Mouse (Mus musculus) thymus, postnatal 4 days (tissue): ENCODE results near the gene Smpdl3b.

Source experiments
- DNase-seq: peaks from one replicate; pipeline ENCODE4 v3.0.0; 2021

The Smpdl3b gene

DNA sequence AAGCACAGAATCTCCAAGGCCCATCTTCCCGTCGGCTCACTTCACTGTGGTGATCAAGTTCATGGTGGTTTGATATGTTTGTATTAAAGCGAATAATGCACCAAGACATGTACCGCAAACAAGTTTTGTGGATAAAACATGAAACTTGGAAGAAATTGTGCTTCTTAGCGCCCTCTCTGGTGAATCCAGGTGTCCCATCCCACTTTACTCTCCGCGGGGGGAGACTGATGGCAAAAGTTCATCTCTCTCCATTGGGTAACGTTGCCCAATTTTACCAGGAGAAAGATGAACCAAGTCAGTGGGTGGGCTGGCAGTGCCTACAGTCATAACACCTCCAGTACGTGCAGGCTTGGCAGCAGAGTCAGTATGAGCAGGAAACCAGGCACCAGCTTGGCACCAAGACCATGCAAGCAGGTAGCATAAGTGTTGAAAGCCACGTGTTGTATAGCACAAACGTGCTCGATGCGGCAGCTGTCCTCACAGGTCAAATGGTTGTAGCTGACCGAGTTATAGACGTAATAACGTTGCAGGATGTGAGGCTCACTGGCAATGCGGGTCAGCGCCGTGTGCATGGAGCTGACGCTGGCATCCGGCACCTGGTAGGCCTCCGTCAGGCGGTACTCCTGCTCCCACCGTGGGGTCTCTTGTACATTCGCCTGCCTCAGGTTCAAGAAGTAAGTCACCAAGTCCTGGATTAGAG is 23.8 kb downstream of the Smpdl3b start:
- DNase-seq, result no peak

DNA sequence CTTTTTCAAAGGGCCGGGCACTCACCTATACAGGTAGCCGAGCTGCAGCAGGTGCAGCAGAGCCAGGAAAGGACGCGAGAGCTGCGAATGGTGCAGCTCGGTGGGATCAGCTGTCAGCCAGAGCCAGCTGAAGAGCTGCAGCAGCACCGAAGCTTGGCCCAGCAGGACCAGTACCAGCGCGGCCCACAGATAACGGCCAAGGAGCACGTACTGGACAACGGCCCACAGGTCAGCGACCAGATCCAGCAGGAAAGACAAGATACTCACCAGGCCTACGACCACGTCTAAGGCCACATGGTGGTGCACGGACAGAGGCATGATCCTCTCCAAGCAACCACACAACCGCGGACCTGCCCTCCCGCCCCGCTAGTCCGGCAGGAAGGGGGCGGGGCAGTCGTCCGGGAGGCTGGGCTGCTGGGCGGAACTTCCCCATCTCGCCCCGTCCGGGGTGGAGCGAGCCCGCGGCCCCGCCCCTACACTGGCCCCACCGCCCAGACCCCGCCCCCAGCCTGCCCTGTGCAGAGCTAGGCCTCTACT is 24.8 kb downstream of the Smpdl3b start, which contains the start of gene Xkr8:
Gene Xkr8 (minus strand): TSS at position 399 of the 537 bp plus-strand sequence.
- peak; percentile 92 for DNase-seq

DNA sequence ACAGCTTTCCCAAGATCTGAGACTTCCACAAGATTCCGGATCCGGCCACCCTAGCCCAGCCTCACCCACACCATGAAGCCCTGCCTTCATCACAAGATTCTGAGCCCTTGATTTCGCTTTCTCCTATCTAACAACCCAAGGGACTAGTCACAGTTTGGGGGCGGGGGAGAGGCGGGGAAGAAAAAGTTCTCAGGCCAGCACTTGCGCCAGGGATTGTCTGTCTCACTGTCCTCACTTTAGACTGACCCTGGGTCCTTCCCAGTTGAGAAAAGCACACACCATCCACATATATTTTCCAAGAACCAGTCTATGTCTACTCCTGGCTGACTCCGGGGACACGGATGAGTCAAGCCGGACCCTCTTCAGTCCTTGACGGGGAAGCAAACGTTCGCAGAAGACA is 25.4 kb downstream of the Smpdl3b start:
- DNase-seq, result no peak

DNA sequence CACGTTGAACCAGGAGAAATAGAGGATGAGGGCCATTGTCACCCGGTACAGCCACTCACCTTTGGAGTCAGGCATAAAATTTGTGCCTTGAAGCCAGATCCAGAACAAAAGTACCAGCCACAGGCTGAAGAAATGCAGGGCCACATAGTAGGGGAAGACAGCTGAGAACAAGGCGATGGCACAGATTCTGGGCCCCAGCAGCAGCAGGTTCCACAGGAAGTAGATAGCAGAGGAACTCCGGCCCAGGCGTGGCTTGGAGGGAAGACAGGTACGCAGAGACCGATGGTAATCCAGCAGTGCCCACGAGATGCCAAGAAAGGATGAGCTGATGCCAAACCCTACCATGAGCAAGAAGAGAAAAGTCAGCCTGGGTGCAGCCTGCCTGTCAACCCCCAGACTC is 28.8 kb downstream of the Smpdl3b start:
- DNase-seq, result peak; percentile 36

DNA sequence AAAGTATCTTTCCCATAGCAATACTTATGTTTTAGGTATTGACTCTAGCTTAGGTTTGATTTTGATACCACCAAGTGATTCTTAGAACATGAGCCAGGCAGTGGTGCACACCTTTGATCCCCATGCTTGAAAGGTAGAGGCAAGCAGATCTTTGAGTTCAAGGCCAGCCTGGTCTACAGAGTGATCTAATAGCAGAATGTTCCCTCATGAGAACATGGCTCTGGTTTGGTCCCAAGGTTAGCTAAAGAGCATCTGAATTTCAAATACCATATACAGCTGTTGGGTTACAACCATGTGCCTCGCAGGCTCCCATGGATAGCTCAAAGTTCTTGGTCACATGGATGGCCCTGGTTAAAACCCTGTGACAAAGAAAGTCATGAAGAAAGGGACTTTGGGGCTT is 38.8 kb downstream of the Smpdl3b start:
- DNase-seq, result no peak

DNA sequence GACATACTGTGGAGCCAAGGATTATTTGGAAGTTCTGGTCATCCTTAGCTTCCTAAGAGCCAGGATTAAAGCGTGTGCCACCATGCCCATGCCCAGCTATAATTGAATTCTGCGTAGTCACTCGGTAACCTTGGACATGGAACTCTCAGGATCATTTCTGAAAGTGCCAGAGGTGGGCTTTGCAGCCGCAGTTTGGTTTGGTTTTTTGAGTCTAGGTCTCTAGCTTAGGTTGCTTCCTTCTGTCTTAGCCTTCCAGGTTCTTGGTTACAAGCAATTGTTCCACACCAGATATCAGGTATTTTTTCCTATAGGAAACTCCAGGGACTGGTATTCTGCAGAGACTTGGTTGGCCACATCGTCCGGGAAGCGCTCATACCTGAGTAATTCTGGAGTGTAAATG is 43.9 kb downstream of the Smpdl3b start:
- no peak for DNase-seq

DNA sequence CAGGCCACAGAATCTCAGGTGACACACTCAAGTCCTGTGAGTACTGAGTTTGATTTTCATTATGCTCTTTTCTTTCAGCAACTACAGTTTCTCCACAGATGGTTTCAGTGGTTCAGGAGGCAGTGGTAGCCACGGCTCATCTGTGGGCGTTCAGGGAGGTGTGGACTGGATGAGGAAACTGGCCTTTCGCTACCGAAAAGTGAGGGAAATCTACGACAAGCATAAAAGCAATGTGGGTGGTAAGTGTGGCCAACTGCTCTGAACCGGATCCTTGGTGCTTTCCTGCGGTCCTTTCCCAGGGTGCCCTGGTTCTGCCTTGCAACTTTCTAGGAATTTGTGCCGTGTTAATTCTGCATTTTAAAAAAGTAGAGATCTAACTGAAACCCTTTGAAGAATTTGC is 50.2 kb downstream of the Smpdl3b start:
- DNase-seq, result no peak

DNA sequence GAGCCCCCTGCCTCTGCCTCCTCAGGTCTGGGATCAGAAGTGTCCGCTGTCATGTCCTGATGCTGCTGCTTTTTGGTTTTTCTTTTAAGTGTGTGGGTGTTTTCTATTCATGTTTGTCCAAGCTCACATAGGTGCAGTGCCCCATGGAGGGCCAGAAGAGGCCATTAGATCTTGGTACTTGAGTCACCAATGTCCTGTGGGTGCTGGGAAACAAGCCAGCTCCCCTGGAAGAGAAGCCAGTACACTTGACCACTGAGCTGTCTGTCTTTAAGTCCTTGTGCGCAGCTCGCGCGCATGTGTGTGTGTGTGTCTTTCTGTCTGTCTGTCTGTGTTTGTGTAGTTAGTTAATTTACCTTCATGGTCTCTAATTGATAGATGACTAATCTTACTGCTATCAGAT is 55.0 kb downstream of the Smpdl3b start:
- no peak for DNase-seq

DNA sequence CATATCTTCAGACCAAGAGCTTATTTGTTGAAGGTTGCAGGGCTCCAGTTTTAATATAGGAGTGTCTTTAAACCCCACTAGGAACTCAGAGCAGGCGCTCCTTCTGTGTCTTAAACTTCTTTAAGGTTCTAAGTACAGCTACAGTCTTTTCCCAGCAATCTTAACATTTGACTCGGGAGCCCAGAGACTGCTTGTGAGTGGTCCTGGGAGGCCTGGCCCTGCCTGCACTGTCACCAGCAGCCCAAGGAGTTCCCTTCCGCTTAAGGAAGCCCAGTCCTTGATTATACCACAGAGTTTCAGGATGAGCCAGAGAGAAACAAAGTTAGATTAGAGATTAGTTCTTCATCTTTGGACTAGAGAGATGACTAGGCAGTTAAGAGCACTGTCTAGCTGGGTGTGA is 63.7 kb downstream of the Smpdl3b start:
- no peak for DNase-seq

DNA sequence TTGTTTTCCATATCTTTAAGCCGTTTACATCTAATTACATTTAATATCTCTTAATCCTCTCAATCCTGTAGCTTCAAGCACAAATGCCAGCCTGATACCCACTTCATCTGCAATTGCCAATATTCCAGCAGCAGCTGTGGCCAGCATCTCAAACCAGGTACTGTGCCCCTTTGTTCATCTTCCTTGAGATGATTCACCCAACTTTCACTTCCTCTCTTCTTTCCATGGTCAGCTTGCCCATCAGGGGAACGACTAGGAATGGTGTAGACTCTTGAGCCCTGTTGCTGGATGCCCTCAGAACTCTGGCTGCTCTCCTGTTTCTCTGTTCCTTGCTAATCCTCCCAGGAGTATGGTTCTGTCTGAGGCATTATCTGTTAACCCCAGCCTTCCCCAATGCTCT is 67.4 kb downstream of the Smpdl3b start:
- no peak for DNase-seq
